18 mouse cellular contexts compared by ENCODE assay signal in genomic region chr16:85023106-85023505, GRCm38 (mm10).
DNase-seq lines count a peak whose midpoint lies in the region; ATAC-seq and TF ChIP-seq lines count a peak whose summit lies in the region.
"Had no signal": no experiment of that assay in that cellular context is flagged by ENCODE, and none has a peak within 500 bp of the region (broad histone marks: within the 10 kb centered on the region; RNA-seq: fewer than 3 reads in every experiment).

No protein-coding gene starts in this region.

- peak; percentile 33 to 39 for DNase-seq in frontal cortex, postnatal 36 days (ENCODE audit: low spot score in 2 of 2)
- DNase-seq in frontal cortex, postnatal 10 days (ENCODE audit: low spot score in 2 of 2): no peak
- peak; percentile 71 for DNase-seq in left cerebral cortex, adult 11 months (ENCODE audit: low spot score)
- no peak for DNase-seq in left cerebral cortex, postnatal 36 days (ENCODE audit: low spot score in 2 of 2)
- DNase-seq in layer of hippocampus, postnatal 36 days: peak; percentile 32 to 45
- DNase-seq: adrenal gland, postnatal 36 days; gastrocnemius, postnatal 25 days; kidney, adult 11 months; kidney, postnatal 10 days; liver, postnatal 0 days; lung, postnatal 14 days; thymus, postnatal 14 days had no signal

- no peak for TF ChIP-seq CTCF in cortical plate, adult 2 months (IDR thresholded peaks at IDR 0.05; ENCODE audit: extremely low read depth, insufficient read depth, low read length)

- intact Hi-C loops in left cerebral cortex, postnatal 36 days (cut with DNase I): no loop called here

- no peak for TF ChIP-seq POLR2A in cortical plate, adult 2 months (IDR thresholded peaks at IDR 0.05; ENCODE audit: extremely low read depth, insufficient read depth, low read length)

- no peak overlapping the region for H3K4me3 ChIP-seq in cortical plate, adult 2 months (ENCODE audit: insufficient read depth, low read length)
- H3K4me3 ChIP-seq: embryonic facial prominence, embryonic 15.5 days; hindbrain, embryonic 10.5 days; megakaryocyte, embryonic 14.5 days had no signal

- no peak for ATAC-seq in monocyte, adult 5-6 weeks (replicated peaks; ENCODE audit: insufficient number of reproducible peaks, low FRiP score, low TSS enrichment, poor library complexity, severe bottlenecking)
- ATAC-seq: forebrain, embryonic 16.5 days; liver, postnatal 0 days had no signal

- H3K27ac ChIP-seq in cortical plate, adult 2 months (ENCODE audit: insufficient read depth, low read length): peak overlapping the region; percentile 70; the same call in 1 of the 2 replicates
- H3K27ac ChIP-seq: embryonic facial prominence, embryonic 15.5 days; hindbrain, embryonic 10.5 days had no signal

- peaks cover 4% of the 10 kb centered on the region for H3K4me1 ChIP-seq in cortical plate, adult 2 months (ENCODE audit: control insufficient read depth, insufficient read depth, low read length)
- H3K4me1 ChIP-seq: embryonic facial prominence, embryonic 15.5 days; hindbrain, embryonic 10.5 days; megakaryocyte, embryonic 14.5 days had no signal

Comparison
In these comparisons a context has a peak if more than half of its experiments do, and no peak if none do; other contexts are left out.
1. DNase-seq: peak in frontal cortex, postnatal 36 days (2 of 2), left cerebral cortex, adult 11 months (single experiment) and layer of hippocampus, postnatal 36 days (2 of 2); none in frontal cortex, postnatal 10 days (0 of 2) and left cerebral cortex, postnatal 36 days (0 of 2).